Mouse (Mus musculus): ENCODE data around the gene Dnaaf1. TPM values are rescaled to one million over a fixed set of nuclear protein-coding genes. Genes with fewer than 3 reads are reported as not detected.

Dnaaf1 gene
- polyA plus RNA-seq, 2 experiments = 0.06 TPM; not detected in 1

DNA sequence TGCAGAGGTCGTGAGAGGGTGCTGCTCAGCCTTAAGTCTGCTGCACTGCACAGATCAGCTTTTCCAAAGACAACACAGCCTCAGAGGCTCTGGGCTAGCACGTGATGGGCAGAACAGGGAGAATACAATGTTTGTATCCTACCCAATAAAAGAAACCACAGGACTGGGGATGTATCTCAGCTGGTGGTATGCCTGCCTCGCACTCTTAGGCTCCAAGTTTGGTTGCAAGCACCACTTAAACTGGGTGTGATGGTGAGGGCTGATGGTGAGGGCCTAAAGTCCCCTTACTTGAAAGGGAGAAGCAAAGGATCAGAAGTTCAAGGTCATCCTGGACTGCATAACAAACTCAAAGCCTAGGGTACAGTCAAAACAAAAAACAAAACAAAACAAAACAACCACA lies 30.4 kb upstream of the Dnaaf1 start:
- no peaks in the 10 kb centered on the region for H3K27me3 ChIP-seq (ENCODE audit: control insufficient read depth, insufficient read depth, low read length)
- H3K4me1 ChIP-seq (ENCODE audit: control insufficient read depth, insufficient read depth, low read length) = no peaks in the 10 kb centered on the region
- DNase-seq (ENCODE audit: low spot score) (no peak), ATAC-seq (ENCODE audit: low FRiP score, low read depth) (no peak)
- WGBS = 76% methylated on average over 3 of the region's 3 CpGs
- peaks cover 75% of the 10 kb centered on the region for H3K36me3 ChIP-seq (ENCODE audit: control insufficient read depth, insufficient read depth, low read length)
- H3K4me2 ChIP-seq (replicated peaks; ENCODE audit: low read depth, low read length, severe bottlenecking) = no peak overlapping the region
- H3K9me3 ChIP-seq (ENCODE audit: control insufficient read depth, low read length) = no peaks in the 10 kb centered on the region
- no peak overlapping the region for H3K9ac ChIP-seq (ENCODE audit: low read depth, low read length, severe bottlenecking)
- no peak overlapping the region for H3K4me3 ChIP-seq (replicated peaks; ENCODE audit: low read length)
- H3K27ac ChIP-seq (replicated peaks; ENCODE audit: low read depth, low read length) = no peak overlapping the region
- no peak for TF ChIP-seq POLR2A (IDR thresholded peaks at IDR 0.05; ENCODE audit: borderline replicate concordance, extremely low read depth, insufficient read depth, insufficient read length)

- peaks cover 69% of the 10 kb centered on the region for H3K36me3 ChIP-seq (ENCODE audit: control insufficient read depth, insufficient read depth, low read length)
- no peak overlapping the region for H3K4me3 ChIP-seq (replicated peaks; ENCODE audit: low read length)
- WGBS = 57% methylated on average over 6 of the region's 6 CpGs
- TF ChIP-seq POLR2A (IDR thresholded peaks at IDR 0.05; ENCODE audit: borderline replicate concordance, extremely low read depth, insufficient read depth, insufficient read length) = no peak
- H3K27ac ChIP-seq (replicated peaks; ENCODE audit: low read depth, low read length) = no peak overlapping the region
- no peaks in the 10 kb centered on the region for H3K9me3 ChIP-seq (ENCODE audit: control insufficient read depth, low read length)
- H3K4me2 ChIP-seq (replicated peaks; ENCODE audit: low read depth, low read length, severe bottlenecking) = no peak overlapping the region
- ATAC-seq (ENCODE audit: low FRiP score, low read depth) (peak; percentile 34; the same call in 1 of the 2 replicates), DNase-seq (ENCODE audit: low spot score) (no peak)
- H3K4me1 ChIP-seq (ENCODE audit: control insufficient read depth, insufficient read depth, low read length) = no peaks in the 10 kb centered on the region
- H3K9ac ChIP-seq (ENCODE audit: low read depth, low read length, severe bottlenecking) = no peak overlapping the region
- H3K27me3 ChIP-seq (ENCODE audit: control insufficient read depth, insufficient read depth, low read length) = no peaks in the 10 kb centered on the region
Measured at GRCm38 (mm10) chr8:119545180-119545579, 29.9 kb upstream of the Dnaaf1 start.

- 89% methylated on average over 6 of the region's 6 CpGs for WGBS
- no peak for ATAC-seq (ENCODE audit: low FRiP score, low read depth)
Measured at GRCm38 (mm10) chr8:119545791-119546190, 29.2 kb upstream of the Dnaaf1 start.

GRCm38 (mm10) chr8:119547019-119547691 lies 27.9 kb upstream of the Dnaaf1 start:
- no peak overlapping the region for H3K27ac ChIP-seq (replicated peaks; ENCODE audit: low read depth, low read length)
- H3K36me3 ChIP-seq (ENCODE audit: control insufficient read depth, insufficient read depth, low read length) = peaks cover 50% of the 10 kb centered on the region
- H3K4me1 ChIP-seq (ENCODE audit: control insufficient read depth, insufficient read depth, low read length) = no peaks in the 10 kb centered on the region
- H3K9me3 ChIP-seq (ENCODE audit: control insufficient read depth, low read length) = no peaks in the 10 kb centered on the region
- H3K4me2 ChIP-seq (replicated peaks; ENCODE audit: low read depth, low read length, severe bottlenecking) = no peak overlapping the region
- no peak for DNase-seq (ENCODE audit: low spot score)
- TF ChIP-seq POLR2A (IDR thresholded peaks at IDR 0.05; ENCODE audit: borderline replicate concordance, extremely low read depth, insufficient read depth, insufficient read length) = no peak
- WGBS = 90% methylated on average over 18 of the region's 18 CpGs
- no peaks in the 10 kb centered on the region for H3K27me3 ChIP-seq (ENCODE audit: control insufficient read depth, insufficient read depth, low read length)
- H3K4me3 ChIP-seq (replicated peaks; ENCODE audit: low read length) = no peak overlapping the region
- ATAC-seq (ENCODE audit: low FRiP score, low read depth) = no peak
- no peak overlapping the region for H3K9ac ChIP-seq (ENCODE audit: low read depth, low read length, severe bottlenecking)

More at GRCm38 (mm10) chr8:119545791-119546190, 29.2 kb upstream of the Dnaaf1 start:
- Histone ChIP-seq H3K4me1 (ENCODE audit: control insufficient read depth, insufficient read depth, low read length) (no peaks in the 10 kb centered on the region), H3K36me3 (ENCODE audit: control insufficient read depth, insufficient read depth, low read length) (peaks cover 63% of the 10 kb centered on the region), H3K9me3 (ENCODE audit: control insufficient read depth, low read length) (no peaks in the 10 kb centered on the region), H3K4me2 (replicated peaks; ENCODE audit: low read depth, low read length, severe bottlenecking) (no peak overlapping the region), H3K9ac (ENCODE audit: low read depth, low read length, severe bottlenecking) (no peak overlapping the region), H3K4me3 (replicated peaks; ENCODE audit: low read length) (no peak overlapping the region), H3K27ac (replicated peaks; ENCODE audit: low read depth, low read length) (no peak overlapping the region), H3K27me3 (ENCODE audit: control insufficient read depth, insufficient read depth, low read length) (no peaks in the 10 kb centered on the region)
- no peak for DNase-seq (ENCODE audit: low spot score)
- TF ChIP-seq POLR2A (IDR thresholded peaks at IDR 0.05; ENCODE audit: borderline replicate concordance, extremely low read depth, insufficient read depth, insufficient read length) = no peak

GRCm38 (mm10) chr8:119548560-119549113 lies 26.4 kb upstream of the Dnaaf1 start:
- H3K27me3 ChIP-seq (ENCODE audit: control insufficient read depth, insufficient read depth, low read length) = no peaks in the 10 kb centered on the region
- no peaks in the 10 kb centered on the region; the same call in 1 of the 2 replicates for H3K4me1 ChIP-seq (ENCODE audit: control insufficient read depth, insufficient read depth, low read length)
- TF ChIP-seq POLR2A (IDR thresholded peaks at IDR 0.05; ENCODE audit: borderline replicate concordance, extremely low read depth, insufficient read depth, insufficient read length) = no peak
- H3K4me3 ChIP-seq (replicated peaks; ENCODE audit: low read length) = no peak overlapping the region
- H3K9ac ChIP-seq (ENCODE audit: low read depth, low read length, severe bottlenecking) = no peak overlapping the region
- H3K4me2 ChIP-seq (replicated peaks; ENCODE audit: low read depth, low read length, severe bottlenecking) = no peak overlapping the region
- 77% methylated on average over 7 of the region's 7 CpGs for WGBS
- peaks cover 37% of the 10 kb centered on the region for H3K36me3 ChIP-seq (ENCODE audit: control insufficient read depth, insufficient read depth, low read length)
- H3K9me3 ChIP-seq (ENCODE audit: control insufficient read depth, low read length) = no peaks in the 10 kb centered on the region
- no peak for DNase-seq (ENCODE audit: low spot score)
- H3K27ac ChIP-seq (replicated peaks; ENCODE audit: low read depth, low read length) = no peak overlapping the region
- ATAC-seq (ENCODE audit: low FRiP score, low read depth) = no peak
